Mouse (Mus musculus) activated CD4-positive, CD25-positive, alpha-beta regulatory T cell (primary cell): ENCODE results near the gene D430041D05Rik. TPM values are rescaled to one million over a fixed set of nuclear protein-coding genes. Genes with fewer than 3 reads are reported as not detected.

Source experiments
- polyA plus RNA-seq, 2 experiments: library from polyadenylated mRNA; unstranded; fragments of 100-300 nt; shearing (Covaris generic); gene quantifications; one replicate each; pipeline ENCODE4 v1.2.1; 2017

D430041D05Rik gene
- polyA plus RNA-seq: under 1 TPM in 1 of 2 experiments, not detected in 1; 0.06 TPM

DNA sequence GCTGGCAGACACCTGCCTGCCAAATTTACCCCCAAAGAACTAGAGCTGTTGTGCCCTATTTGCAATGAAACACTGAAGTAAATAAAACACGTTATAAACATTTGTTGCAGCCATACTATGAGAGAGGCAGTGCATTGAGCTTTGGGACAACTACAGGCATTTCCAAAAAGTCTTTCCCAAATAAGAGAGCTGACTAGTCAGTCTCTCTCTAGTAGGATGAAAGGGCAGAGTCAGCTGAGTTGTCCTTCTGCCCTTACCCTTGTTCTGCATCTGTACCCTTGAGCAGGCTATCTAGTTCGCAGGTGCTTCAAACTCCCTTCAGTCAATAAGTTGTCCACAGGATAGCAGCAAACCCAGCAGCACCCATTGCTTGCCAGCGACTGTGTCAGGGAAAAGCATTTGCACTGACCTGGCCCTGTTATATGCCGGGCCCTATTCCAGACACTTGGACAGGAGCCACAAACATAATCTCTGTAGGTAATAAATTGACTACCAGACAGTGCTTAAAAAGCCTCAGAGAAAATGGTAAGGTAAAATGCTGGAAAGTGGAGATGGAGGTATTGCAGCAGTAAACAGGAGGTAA lies at the start of gene D430041D05Rik:
TSS of gene D430041D05Rik (minus strand) at position 51 of the 583 bp plus-strand sequence.

DNA sequence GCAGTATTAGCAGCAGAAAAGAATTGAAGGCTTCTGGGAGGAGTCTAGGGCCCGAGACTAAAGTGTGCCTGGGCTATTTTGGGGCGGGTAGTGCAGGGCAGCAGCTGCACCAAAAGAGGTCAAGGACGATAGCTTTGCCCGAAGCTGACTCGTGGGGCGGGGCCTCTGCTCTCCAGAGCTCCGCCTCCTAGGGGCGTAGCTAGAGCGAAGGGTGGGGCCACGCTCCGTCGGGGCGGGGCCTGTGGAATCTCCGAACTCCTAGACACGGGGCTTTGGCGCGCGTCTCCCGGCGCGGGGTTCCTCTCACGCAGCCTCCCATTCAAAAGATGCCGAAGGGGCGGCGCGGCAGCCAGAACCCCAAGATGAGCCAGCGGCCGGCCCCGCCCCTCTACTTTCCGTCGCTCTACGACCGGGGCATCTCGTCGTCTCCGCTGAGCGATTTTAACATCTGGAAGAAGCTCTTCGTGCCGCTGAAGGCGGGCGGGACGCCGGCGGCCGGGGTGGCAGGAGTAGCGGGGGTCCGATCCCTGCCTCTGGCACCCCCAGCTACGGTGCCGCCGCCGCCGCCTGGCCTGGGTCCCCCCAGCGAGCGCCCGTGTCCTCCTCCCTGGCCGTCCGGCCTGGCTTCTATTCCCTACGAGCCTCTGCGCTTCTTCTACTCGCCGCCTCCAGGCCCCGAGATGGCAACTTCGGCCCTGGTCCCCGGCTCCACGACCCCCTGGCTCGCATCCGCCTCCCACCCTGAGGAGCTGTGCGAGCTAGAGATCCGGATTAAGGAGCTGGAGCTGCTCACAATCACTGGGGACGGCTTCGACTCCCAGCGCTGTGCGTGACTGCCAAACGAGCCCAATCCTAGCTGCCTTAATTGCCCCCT lies 288.1 kb downstream of the D430041D05Rik start, which contains the start of gene A930018P22Rik:
TSS of gene A930018P22Rik (plus strand) at position 265 of the 874 bp plus-strand sequence.

DNA sequence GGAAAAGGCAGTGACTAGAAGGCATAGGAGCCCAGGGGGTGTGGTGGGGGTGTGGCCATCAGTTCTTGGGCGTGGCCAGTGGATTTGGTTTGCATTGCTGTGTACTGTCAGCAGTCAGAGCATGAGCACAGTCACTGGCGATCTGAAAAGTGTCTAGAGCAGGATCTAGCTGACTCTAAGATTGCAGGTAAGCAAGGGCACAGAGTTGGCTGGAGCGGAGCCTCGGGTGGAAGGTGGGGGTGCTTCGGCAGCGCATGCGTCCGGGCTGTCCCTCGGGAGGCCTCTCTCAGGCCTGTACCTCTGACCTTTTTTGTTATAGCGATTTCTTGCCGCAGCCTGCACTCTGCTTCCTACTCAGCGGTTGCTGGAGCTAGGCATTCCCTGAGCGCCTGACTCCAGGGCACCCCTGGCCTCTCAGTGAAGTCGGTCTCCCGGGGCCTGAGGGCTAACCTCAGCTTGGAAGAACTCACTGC lies 315.0 kb downstream of the D430041D05Rik start, which contains the start of gene Cd59a:
TSS of gene Cd59a (plus strand) at position 61 of the 473 bp plus-strand sequence.

Other genes with a start within 250 kb of the D430041D05Rik start
- 10 to 100 TPM; 22.6 to 36.7 TPM for gene Hipk3, start 83.4 kb upstream of the D430041D05Rik start, polyA plus RNA-seq
- 10 to 100 TPM; 62.3 to 84.9 TPM for gene Cstf3, start 179.5 kb upstream of the D430041D05Rik start, polyA plus RNA-seq